Mouse (Mus musculus) cerebellum, adult 2 months (tissue): ENCODE measurements around the gene Ccnt1. TPM values are rescaled to one million over a fixed set of nuclear protein-coding genes. Genes with fewer than 3 reads are reported as not detected.

Experiments
- DNase-seq, 2 experiments: peaks; one replicate each; pipeline ENCODE4 v3.0.0; 2021
- H3K27ac ChIP-seq: fragments of 200-500 bp; 2 replicates; pipeline ENCODE4 v1.5.1; 2012; ENCODE audit warnings: low read length, control low read depth, inconsistent platforms; ENCODE audit not compliant: insufficient read depth
- H3K27me3 ChIP-seq: fragments of 200-500 bp; 2 replicates; pipeline ENCODE4 v1.6.1; 2012; ENCODE audit warnings: inconsistent platforms, mild to moderate bottlenecking, low read length, moderate library complexity; ENCODE audit not compliant: control insufficient read depth, insufficient read depth
- H3K4me1 ChIP-seq: fragments of 200-500 bp; 2 replicates; pipeline ENCODE4 v1.6.1; 2011; ENCODE audit warnings: low read length; ENCODE audit not compliant: control insufficient read depth, insufficient read depth
- H3K4me3 ChIP-seq: fragments of 200-500 bp; replicated peaks from 2 replicates; pipeline ENCODE3; 2011; ENCODE audit warnings: mild to moderate bottlenecking, low read depth, low read length, control low read depth; ENCODE audit not compliant: insufficient read depth
- CTCF ChIP-seq: fragments of 200-500 bp; IDR thresholded peaks from 2 replicates; pipeline ENCODE4 v1.5.1; 2011; ENCODE audit warnings: low read depth, mild to moderate bottlenecking, control low read depth, low read length, moderate library complexity, borderline replicate concordance; ENCODE audit not compliant: insufficient read depth
- POLR2A ChIP-seq: fragments of 200-500 bp; IDR thresholded peaks from 2 replicates; pipeline ENCODE4 v1.6.1; 2011; ENCODE audit warnings: low read length, control low read depth, borderline replicate concordance; ENCODE audit not compliant: insufficient read depth
- WGBS: fragments of 180-500 bp; shearing (Covaris S2); methylation state at CpG from one replicate; pipeline ENCODE4 v1.1.7; 2018; 5-methylcytosine and 5-hydroxymethylcytosine counted together
- polyA plus RNA-seq: library from polyadenylated mRNA; depleted of rRNA; stranded (reverse); fragments of >200 nt; gene quantifications from 2 replicates; pipeline ENCODE4 v1.2.3, GENCODE M21; 2012

Gene Ccnt1
- polyA plus RNA-seq, 1 experiment = 24.2 TPM

DNA sequence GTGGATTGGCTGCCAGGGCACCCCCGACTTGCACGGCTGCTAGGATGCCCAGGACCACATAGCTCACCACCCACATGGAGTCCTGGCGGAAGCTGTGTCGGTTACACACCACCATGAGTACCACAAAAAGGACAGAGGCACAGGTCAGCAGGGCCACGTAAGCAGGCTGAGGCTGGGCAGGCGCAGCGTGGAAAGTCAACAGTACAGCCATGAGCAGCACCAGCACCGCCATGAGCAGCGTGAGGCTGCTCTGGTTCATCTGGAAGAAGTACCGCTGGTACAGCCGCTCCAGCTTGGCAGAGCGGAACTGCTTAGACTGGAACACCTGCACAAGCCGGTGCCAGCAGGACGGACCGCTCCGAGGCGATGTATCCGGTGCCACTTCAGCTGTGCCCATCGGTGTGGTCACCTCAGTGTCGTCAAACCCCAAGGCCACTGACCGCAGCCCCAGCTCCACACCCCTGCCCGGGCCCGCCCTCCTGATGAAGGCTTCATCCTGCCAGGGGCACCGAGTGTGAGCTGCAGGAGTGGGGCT is 33.4 kb upstream of the Ccnt1 start:
- H3K27ac ChIP-seq = no peak overlapping the region
- H3K4me3 ChIP-seq = no peak overlapping the region
- peaks cover 6% of the 10 kb centered on the region; the same call in 1 of the 2 replicates for H3K4me1 ChIP-seq
- no peak for DNase-seq
- WGBS = 87% methylated on average over 24 of the region's 24 CpGs
- TF ChIP-seq POLR2A (no peak), CTCF (no peak)
- H3K27me3 ChIP-seq = no peaks in the 10 kb centered on the region

DNA sequence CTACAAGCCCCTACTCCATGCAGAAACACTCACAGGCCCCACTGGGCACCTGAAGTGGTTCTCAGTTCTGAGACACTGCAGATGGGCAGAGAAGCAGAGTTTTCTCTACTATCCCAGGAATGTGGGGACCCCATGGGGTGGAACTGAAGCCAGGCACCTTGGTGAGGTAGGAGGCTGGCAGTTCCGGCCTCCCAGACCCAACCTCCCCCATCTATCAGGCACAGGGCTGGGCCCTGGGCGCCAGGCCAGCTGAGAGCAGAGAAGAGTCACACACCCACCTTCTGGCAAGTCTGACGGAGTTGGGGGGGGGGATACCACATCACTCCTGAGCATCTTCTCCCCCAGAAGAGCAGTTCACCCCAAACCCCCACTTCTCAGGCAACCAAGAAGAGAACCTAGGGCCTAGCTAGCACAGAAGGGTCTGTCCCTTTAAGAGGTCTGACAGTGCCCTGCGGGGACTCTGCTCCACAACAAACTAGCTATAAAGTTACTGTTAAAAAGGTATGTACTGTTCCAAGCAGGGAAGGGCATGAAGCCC is 32.3 kb upstream of the Ccnt1 start:
- TF ChIP-seq POLR2A = no peak
- no peak for TF ChIP-seq CTCF
- 38% methylated on average over 4 of the region's 4 CpGs for WGBS
- H3K27ac ChIP-seq = 0 out of 2 replicates have a peak overlapping the region, but pooled peaks have one; percentile 25

DNA sequence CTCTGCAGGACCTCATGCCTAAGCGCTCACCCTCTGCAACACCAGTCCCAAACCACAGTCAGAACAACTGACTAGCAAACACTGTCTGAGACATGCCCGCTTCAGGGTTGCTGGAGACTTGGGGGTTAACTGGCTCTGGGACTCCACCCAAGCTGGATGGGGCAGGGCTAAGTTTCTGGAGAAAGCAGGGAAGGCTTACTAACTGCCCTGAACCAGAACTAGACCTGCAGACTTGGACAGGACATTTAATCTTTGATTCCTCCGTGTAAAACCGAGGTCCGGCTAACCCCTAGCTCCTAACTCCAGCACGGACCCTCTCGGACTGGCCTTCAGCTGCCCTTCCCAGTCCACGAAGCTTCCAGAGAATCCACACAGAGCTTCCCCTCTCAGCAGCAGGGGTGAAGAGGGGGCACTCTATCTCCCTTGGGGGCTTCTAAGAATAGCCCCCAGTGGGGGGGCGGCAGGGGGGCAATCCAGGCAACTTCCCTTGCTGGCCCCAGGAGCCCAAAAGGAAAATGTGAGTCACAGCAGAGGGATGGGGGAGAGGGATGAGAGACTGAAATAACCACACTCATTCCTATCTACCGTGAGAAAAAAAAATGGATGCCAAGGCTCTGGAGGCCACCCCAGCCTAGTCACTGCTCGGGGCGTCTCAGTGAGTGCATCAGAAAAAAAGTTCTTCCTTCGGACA is 31.6 kb upstream of the Ccnt1 start:
- peaks cover 6% of the 10 kb centered on the region; the same call in 1 of the 2 replicates for H3K4me1 ChIP-seq
- WGBS = 53% methylated on average over 13 of the region's 13 CpGs
- TF ChIP-seq POLR2A (no peak), CTCF (no peak)
- H3K27ac ChIP-seq = no peak overlapping the region
- no peak for DNase-seq
- H3K27me3 ChIP-seq = no peaks in the 10 kb centered on the region
- no peak overlapping the region for H3K4me3 ChIP-seq

More for the DNA sequence above, 32.3 kb upstream of the Ccnt1 start:
- Histone ChIP-seq H3K27me3 (no peaks in the 10 kb centered on the region), H3K4me1 (peaks cover 6% of the 10 kb centered on the region; the same call in 1 of the 2 replicates), H3K4me3 (no peak overlapping the region)
- no peak for DNase-seq

DNA sequence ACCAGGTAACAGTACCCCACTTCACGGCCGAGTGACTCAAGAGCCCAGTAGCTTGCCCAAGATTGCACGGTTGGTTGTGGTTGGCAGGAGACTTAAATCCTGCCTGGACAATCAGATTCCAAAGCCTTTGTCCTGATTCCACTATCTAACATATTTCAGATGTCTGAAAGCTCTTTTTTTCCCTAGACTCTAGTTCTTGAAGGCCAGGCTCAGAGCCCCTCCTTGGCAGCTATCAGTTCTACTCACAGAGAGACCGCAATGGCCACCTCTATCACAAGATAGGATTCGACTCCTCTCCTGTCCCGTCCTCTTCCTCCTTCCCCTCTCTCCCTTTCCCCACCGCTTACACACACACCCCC is 31.1 kb upstream of the Ccnt1 start:
- no peak overlapping the region for H3K4me3 ChIP-seq
- DNase-seq = no peak
- H3K27ac ChIP-seq = no peak overlapping the region
- TF ChIP-seq POLR2A (no peak), CTCF (no peak)
- H3K27me3 ChIP-seq = no peaks in the 10 kb centered on the region
- 68% methylated on average over 7 of the region's 7 CpGs for WGBS
- H3K4me1 ChIP-seq = 0 out of 2 replicates have a peak, but pooled peaks cover 6% of the 10 kb centered on the region

DNA sequence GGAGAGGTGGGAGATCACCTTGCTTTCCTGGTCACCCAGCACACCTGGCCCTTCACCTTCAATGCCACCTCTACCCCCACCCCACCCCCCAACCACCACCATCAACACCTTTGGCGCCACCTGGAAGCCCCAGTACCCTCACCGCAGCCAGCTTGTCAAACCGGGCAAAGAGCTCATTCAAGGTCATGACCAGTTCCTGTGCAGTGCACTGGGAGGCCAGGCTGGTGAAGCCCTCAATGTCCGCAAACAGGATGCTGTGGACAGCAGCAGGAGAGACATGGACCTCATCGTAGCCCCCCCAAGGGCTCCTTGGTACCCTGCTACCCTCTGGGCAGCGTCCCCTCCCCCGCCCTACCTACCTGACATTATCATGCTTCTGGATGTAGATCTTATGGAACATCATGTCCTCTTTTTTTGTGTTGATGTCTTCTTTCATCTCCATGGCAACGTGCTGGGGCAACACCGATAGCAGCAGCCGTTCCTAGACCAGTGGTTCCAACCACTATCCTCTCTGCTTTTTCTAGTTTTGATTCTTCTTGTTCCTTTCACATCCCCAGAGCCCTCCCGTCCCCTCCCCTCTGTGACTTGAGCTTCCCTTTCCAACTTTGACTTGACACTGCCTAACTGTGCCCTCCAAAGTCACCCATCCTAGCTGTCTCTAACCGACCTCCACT is 29.4 kb upstream of the Ccnt1 start:
- 77% methylated on average over 12 of the region's 12 CpGs for WGBS
- Histone ChIP-seq H3K4me1 (0 out of 2 replicates have a peak, but pooled peaks cover 6% of the 10 kb centered on the region), H3K27me3 (no peaks in the 10 kb centered on the region), H3K27ac (no peak overlapping the region), H3K4me3 (no peak overlapping the region)
- no peak for DNase-seq
- TF ChIP-seq CTCF (no peak), POLR2A (no peak)

DNA sequence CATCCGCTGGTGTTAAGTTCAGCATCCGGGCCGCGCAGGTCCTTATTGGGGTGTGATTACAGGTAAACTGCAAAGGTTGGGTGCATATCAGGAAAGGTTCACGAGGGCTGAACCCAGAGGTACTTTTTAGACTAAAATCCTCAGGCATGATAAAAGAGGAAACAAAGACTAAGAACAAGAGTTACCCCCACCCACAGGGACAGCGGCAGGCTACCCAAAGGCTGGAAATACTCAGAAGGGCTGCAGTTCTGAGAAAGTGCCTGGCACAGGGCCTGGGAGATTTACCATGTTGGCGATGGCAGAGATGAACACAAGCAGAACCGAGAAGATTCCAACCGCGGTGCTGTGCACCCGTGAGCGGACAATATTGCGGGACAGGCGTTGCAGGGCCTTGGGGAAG is 25.9 kb upstream of the Ccnt1 start:
- H3K27ac ChIP-seq = no peak overlapping the region
- DNase-seq = no peak
- TF ChIP-seq POLR2A = no peak
- no peak for TF ChIP-seq CTCF
- no peaks in the 10 kb centered on the region for H3K27me3 ChIP-seq
- 89% methylated on average over 14 of the region's 14 CpGs for WGBS
- H3K4me1 ChIP-seq = no peaks in the 10 kb centered on the region
- no peak overlapping the region for H3K4me3 ChIP-seq

DNA sequence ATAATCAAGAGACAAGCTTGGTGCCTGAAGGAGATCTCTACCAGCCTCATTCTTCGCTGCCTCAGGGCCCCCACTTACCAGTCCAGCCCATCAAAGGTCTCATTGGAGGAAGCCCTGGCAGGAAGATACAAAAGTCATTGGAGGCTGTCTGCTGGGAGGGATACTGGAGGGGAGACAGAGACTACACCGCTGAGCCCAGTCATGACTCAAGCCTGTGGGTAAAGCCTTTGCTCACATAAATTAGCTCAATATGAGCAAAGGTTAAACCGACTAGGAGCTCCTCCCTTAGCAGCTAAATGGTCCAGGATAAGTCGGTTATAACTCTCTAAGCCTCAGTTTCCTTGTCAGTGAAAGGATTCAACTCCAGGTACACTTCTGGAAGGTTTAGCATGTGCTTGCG is 24.3 kb upstream of the Ccnt1 start:
- 93% methylated on average over 5 of the region's 5 CpGs for WGBS
- Histone ChIP-seq H3K4me3 (no peak overlapping the region), H3K27ac (no peak overlapping the region), H3K27me3 (no peaks in the 10 kb centered on the region), H3K4me1 (no peaks in the 10 kb centered on the region)
- no peak for DNase-seq
- TF ChIP-seq CTCF = no peak
- no peak for TF ChIP-seq POLR2A
